Mouse (Mus musculus) lung, postnatal 25 days (tissue): Measurements from ENCODE around the gene Babam2.
A peak's percentile ranks its signal among the peaks of the same experiment; 100 is the strongest.

Source experiments
- DNase-seq: peaks from one replicate; pipeline ENCODE4 v3.0.0; 2022; ENCODE audit warnings: low spot score

Babam2 gene

DNA sequence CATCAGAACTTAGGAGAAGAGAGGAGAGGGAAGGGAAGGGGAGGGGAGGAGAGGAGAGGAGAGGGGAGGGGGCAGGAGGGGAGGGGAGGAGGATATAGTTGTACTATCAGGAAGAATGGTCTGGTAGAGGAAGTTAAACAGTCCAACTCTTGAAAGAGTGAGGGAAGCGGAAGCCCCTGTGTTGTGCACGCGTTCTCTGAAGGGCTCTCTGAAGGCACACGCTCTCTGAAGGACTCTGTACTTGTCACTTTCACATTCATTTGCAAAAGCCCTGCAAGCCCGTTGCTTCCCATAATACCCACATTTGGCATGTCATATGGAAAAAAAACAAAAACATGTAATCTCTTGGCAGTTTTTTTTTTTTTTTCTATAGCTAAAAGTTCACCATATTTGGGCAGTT lies 190.1 kb downstream of the Babam2 start:
- DNase-seq: peak; percentile 16

DNA sequence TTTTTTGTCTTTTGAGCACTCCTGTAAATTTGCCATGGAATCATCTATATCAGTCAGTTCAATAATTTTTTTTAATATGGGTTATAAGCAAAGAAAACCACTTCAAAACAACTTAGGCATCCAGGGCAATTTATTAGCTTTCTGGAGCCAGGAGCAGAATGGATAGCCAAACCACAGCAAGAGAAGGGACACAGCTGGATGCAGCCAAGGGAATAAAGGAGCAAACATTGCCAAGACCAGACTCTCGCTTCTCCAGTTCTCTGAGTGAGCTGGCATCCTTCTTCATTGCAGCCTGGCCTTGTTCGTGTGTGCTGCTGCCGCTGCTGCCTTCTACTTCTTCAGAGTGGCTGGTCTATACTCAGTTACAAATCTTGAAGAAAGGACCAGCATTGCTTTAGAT lies 190.9 kb downstream of the Babam2 start:
- DNase-seq: no peak

DNA sequence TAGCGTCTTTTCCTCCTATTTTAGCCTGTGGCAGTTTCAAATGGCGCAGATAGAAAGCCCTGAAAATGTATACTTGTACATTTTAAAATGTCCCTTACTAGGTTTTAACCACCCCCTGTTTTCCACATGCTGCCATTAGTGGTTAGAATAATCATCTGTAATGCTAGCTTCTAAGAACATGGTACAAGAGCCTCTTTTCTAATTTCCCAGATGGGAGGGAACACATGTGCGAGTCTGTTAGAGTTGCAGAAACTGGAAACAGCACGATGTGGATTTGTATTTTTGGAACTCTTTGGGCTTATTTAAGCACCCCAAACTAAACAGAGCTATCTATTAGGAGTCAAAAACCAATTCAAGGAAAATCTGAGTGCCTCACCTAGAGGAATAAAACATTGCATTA lies 195.1 kb downstream of the Babam2 start:
- no peak for DNase-seq

DNA sequence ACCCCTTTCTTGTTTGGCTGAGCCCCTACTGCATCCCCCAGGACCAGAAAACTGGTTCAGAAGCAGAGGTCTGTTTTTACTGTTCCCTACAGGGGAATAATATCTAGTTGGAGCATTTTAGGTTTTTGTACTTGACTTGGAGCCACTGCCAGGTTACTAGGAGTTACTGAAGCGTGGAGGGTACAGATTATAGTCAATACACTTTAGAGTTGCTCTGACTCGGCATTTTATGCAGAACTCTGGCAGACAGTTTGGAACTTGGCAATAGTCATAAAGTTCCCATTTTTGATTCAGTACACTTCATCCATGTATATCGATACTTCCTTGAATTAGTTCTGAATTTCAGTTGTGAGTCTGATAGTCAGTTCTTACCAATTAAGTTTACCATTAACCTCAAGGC lies 202.4 kb downstream of the Babam2 start:
- DNase-seq: no peak

DNA sequence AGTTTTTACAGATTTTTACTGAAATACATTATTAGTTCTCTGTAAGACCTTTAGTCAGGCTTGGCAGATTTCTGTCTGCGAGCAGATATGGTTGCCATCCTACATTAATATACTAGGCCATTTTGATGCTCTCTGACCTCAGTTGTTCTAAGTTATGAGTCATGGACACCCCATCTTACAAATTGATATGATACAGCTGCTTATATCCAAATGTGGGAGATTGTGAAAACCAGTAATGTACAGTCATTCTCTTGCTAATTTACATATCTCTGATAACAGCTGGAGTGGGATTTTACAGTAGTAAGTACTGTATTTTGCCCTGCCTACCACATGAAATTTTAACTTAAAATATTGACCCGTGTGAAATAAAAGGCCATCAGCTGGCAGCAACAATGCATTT lies 204.7 kb downstream of the Babam2 start:
- no peak for DNase-seq

DNA sequence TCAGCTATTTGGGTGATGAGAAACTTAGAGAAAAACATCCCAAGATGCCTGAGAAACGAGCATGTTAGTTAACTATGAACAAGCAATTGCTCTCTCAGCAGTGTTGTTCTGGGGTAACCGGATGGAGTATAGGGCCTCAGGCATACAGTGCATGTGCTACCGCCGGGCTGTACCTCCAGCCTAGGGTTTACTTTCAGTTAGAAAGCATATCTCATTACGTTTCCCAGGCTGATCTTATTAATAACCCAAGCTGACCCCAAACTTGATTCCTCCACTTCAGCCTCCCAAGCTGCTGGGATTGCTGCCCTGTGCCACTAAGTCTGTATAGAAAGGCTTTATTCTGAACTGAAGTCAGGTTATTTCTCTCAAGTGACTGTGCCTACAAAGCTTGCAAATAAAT lies 205.4 kb downstream of the Babam2 start:
- DNase-seq: no peak

DNA sequence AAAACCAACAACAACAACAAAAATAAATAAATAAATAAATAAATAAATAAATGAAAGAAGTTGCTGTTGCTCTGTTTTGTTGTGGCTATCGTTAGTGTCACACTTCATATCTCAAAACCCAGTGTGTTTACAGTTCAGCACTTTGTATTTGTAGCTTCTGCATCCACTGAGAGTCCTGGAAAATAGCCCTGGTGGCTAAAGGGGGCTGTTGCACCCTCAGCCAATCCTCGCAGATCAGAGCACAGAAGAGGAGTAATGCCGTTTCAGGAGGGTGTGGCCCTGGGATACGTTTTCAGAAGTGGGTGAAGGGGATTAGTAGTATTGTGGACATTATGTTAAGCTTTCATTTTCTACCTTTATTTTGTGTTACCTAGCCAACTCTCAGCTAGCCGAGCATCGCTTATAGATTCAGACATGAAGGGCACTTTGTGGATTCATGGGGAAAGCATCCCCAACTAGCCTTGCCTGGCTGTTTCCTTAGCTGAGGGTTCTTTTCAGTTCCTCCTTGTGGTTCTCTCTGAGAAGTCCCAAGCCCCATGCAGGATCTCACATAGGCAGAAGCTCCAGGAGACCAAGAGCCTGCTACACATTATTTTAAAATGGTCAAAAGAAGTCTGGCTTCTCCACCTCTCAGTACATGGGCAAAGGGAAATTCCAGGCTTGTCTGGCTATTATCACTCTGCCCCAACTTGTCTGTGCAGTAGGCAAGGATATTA lies 207.6 kb downstream of the Babam2 start:
- DNase-seq: no peak

DNA sequence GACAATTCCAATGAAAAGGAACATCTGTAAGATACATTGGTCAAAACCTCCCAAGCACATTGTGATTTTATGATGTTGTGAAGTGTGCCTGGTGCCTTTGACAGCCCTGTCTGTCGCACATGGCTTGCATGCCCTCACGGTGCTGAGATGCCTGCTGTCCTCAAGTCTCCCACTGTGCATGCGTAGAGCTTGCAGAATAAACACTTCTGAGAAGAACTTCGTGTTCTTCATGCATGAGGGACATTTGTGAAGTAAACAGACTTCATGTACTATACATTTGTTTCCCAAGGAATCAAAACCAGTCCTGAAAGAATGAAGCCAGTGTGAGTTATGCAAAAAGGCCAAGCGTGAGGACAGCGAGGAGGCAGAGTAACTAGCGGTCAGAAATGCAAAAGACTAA lies 208.3 kb downstream of the Babam2 start:
- DNase-seq: peak; percentile 21

DNA sequence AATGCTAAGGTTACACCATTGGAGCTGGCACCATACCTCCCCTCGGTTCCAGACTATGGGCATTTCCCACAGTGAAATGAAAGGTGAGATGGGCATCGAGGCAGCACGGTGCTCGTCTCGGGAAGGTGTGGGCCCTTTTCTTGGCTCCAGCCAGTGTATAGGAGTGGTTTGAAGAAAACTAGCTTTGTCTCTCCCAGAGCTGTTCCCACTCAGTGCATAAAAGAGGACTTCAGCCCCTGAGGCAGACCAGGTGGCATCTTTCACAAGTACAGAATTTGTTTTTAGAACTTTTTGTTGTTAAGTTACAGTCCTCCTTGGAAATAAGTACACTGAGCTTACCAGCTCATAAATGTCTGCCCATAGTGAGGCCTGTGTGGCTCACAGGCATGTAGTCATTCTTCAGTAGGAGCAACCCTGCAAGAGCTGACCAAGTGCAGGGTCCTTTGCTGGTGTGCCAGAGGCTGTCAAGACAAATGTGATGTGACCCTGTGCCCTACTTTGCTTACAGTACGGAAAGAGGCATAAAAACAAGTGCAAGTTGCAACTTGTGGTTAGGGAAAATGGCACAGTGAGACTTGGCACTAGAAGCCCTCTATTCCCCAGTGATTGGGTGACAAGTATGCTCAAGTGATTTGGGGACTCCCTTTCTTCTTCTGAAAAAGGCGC lies 208.9 kb downstream of the Babam2 start:
- DNase-seq: no peak

DNA sequence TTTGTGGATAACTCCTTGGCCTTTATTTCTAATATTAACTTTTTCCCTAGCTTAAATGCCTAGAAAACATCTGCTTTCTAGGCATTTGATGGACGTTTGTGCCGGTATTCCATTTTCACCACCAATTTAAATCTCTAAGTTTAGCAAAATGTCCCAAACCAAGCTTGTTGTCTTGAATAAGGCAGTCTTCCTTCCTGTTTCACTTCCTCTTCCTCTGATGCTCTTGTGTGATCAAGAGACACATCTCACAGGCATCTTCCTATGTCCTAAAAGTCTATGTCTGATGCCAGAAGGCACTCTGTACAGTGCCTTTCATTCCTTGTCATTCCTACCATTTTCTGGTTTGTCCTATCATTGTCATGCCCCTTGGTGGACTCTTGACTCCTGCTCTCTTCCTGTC lies 210.5 kb downstream of the Babam2 start:
- DNase-seq: peak; percentile 24

DNA sequence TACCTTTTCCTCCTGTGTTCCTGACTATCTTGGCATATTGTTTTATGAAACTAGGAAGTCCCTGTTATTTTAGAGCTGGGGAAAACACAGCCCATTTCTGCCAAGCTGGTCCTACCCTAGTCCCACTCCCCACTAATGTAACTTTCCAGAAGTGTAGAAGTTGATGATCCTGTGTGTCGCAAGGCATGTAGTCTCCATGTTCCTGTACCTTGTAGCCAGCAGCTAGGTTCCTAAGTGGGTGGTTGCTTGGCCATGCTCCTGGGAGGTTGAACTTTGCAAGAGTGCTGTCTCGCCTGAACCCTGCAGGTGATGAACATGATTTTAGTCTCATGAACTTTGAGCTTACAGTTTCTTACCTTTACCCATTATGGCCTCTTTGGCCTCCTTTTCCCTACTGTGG lies 211.3 kb downstream of the Babam2 start:
- DNase-seq: no peak

DNA sequence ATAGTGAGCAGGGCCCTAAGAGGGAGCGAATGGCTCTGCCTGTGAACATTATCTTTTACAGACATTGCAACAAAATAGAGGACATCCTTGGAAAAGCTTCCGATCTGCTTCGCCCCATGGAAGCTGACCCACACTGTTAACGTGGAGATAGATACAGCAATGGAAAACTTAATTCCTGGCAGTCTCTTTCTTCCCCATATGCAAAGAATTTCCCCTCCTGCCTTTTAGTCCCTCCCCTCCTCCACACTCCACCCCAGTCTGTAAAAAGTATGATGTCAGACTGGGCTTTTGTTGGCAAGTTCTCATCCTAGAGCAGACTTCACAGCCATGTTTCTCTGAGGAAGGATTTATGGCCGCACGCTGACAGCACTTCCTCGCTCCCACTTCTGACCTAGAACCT lies 218.8 kb downstream of the Babam2 start:
- DNase-seq: no peak

DNA sequence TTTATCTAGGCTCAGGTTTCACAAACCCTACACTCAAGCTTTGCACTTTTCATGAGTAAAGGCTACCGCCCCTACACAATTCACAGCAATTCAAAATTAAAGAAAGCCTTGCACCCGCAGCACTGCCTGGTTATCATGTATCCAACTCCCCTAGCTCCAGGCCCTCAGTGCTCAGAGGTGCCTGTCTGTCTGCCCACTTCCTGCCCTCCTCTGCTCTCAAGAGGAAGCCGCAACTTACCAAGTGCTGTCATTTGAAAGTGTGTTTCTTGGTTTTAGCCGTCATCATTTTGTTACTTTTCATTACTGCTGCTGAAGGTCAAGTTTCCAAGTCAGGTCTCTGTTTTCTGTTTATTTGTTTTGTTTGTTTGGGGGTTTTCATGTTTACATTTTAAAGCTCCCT lies 221.1 kb downstream of the Babam2 start:
- peak; percentile 15 for DNase-seq

DNA sequence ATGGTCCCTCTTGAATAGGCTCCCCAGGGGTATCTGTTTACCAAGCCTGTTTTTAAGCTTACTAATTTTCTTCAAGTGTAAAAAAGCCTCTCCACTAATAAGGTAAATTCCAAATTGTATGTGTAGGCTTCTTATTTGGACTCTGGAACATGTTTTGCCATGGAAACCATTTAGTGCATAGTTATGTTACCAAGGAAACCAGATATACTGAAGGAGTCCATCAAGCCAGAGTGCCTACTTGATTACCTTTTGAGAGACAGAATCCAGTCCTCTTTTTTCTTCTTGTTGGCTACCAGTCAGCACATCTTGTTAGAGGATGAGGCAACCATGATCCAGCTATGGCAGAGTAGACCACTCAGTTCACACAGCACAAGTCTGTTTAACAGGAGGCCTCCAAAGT lies 222.6 kb downstream of the Babam2 start:
- DNase-seq: no peak

DNA sequence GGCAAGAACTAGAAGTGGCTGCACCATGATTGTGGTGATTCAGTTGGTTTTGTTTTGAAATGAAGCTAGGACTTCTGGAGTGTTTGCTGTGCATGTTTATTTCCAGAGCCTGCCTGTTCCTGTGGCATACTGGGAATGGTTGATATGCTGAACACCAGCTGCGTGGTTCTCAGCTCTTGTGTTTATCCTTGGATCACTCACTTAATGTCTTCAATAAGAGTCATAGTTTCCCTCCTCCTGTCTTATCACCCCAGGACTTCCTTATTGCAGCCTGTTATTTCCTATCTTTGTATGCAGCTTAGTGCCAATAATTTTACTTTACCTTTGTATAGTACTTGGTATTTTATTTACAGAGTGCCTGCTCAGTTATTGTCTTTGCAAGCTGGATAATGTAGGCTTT lies 223.4 kb downstream of the Babam2 start:
- DNase-seq: peak; percentile 20

DNA sequence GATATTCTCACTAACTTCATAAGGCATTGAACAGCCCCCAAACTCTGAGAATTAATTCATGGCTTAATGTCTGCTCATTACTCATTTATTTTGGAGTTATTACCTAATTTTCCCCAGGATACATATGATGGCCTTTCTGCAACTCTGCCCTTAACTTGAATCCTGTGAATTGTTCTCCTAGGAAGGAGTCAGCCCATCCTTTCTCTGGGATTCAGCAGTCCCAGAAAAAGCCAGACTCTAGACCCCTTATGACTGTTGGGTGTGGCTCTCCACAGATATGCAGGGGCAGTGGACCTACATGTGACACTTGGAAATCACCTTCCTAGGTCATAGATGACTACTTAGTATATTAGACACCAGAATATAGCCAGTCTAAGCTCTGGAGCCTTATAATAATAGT lies 226.6 kb downstream of the Babam2 start:
- no peak for DNase-seq

DNA sequence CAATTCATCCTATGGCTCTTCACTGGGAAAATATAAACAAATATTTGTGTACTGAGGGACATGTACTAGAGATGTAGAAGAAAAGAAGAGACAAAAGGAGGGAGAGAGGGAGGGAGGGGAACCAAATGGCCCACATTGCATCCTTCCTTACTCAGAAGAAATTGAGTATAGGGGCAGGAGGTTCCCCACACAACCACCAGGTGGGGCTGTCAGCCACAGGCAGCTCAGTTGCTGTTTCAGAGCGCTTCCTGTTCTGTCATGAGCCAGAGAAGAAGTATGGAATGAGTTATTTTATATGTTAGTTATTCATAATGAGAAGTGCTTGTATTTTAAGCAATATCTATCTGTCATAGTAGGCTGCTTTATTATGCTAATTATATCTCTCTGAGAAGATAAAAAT lies 229.1 kb downstream of the Babam2 start:
- peak; percentile 42 for DNase-seq

DNA sequence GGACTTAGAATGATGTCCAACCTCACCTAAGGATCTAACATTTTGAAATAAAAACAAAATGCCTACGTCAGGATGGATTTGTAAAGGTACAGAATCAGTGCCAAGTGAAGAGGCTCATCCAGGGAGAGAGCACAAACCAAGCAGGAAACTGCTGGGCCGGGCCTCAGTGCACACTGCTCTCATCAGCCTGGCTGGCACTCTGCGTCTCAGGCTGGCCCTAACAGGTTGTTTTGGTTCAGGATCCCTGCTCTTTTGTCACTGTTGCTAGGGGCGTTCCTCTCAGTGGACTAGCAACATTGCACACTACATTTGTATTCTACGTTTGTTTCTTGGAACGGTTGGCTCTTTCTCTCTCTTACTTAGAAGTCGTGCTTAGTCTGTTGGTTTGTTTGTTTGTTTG lies 231.5 kb downstream of the Babam2 start:
- DNase-seq: no peak

DNA sequence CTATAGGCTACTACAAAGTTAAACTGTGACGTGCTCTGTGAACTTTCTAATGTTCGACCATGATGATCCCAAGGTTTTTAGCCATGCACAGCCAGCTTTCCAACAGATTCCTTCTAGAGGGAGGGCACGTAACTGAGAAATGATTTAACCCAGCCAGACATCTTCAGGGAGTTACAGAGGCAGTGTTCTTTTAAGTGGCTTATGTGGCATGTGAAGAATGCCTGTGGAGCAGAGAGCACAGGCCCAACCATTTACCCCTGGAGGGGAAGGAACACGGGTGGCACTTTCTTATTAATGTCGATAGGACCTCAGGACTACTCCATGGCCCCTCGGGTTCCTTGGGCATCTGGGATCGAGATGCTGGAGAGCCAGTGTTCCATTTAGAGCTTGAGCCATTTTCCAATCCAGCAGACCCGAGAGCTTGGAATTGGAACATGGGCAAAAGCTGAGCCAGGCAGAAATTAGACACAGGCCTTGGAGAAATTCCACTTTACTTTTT lies 233.7 kb downstream of the Babam2 start:
- no peak for DNase-seq

DNA sequence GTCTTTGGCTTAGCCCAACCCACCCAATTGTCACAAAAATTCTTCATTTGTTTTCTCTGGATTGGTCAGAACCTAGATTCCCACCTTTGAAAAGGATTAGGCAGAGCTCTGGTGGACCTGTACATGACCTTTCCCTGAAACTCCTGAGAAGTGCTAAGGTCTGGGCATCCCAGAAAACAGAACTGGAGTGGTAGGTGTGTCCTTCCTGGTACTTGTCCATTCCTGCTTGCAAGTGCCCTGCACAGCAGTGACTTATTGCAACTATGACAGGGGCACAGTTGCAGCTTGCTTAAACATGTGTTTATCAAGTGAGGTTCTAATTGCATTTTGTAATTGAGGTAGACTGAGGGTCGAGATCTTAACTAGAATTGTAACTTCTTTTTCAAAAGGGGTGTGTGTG lies 234.2 kb downstream of the Babam2 start:
- peak; percentile 45 for DNase-seq

DNA sequence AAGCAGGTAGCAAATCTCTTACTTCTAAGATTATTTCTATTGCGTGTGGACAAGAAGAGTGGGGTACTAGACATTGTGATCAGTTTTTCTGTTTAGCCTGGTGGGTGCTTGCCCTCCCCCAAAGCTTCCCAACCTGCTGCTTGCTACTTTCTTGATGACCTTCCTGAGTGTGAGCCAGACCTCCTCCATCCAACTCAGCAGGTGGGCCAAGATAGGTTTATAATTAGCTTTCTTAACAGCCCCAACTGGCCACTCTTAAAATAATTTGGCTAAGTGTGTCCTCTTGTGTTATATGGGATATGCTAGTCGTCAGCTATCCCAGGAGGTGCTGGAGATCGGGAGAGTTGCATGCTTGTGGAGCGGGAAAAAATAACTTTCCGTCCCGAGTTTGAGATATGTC lies 235.8 kb downstream of the Babam2 start:
- DNase-seq: no peak

DNA sequence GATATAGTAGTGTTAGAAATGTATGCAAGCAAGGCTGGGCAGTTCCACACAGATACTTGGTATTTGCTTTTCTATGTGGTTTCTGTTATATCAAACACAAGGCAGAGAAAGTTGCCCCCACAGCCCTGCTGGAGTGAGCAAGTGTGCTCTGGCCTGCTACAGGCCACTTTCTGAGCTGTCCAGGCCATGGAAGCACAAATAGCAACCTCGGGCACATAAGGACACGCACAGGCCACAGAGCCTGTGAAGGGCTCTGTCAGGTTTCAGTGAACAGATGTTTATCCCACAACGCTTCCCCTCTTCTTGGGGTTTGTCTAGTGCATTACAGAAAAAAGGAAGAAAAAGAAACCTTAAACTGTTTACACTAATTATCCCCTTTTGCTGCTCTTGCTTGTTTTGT lies 236.9 kb downstream of the Babam2 start:
- DNase-seq: no peak

DNA sequence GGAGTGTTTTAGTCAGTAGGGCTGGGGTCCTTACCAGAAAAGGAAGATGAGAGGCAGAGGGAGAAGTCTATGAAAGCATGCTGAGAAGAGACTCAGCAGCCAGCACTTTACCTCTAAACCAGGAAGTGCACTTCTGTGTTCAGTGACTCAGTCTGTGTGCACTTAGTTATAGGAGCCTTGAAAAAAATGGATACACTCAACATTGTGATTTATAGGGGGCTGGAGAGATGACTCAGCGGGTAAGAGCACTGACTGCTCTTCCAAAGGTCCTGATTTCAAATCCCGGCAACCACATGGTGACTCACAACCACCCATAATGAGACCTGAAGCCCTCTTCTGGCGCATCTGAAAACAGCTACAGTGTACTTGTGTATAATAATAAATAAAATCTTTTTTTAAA lies 238.5 kb downstream of the Babam2 start:
- DNase-seq: no peak

DNA sequence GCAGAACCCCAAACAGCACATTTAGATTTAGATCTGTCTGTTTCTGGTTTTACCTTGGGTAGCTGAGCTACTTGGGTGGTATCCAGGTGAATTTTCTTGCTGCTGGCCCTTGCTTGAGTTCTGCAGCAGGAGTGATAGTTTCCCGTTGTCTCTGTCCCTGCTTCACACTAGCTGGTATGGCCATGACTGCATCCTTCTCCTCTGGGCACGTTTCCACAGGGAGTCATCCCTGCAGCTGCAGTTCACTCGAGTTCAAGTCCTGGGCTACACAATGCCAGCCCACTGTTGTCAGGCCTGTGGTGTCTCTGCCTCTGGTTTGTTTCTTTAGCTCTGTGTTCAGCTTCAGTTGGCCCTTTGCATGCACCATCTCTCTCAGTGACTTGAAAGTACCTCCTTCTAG lies 239.0 kb downstream of the Babam2 start:
- no peak for DNase-seq
